Mouse (Mus musculus): ENCODE results near the gene Lrrc8a. TPM values are rescaled to one million over a fixed set of nuclear protein-coding genes. Genes with fewer than 3 reads are reported as not detected.

Lrrc8a gene
- total RNA-seq, 2 experiments from 2014 or later, result 53.7 to 59.5 TPM

- intact Hi-C loops (cut with DNase I), result no loop called here
- DNase-seq (ENCODE audit: low spot score in 2 of 2), result no peak
These were observed 45.7 kb downstream of the Lrrc8a start for GRCm38 (mm10) chr2:30283193-30283592.

GRCm38 (mm10) chr2:30285004-30285403 is 47.5 kb downstream of the Lrrc8a start:
- DNase-seq (ENCODE audit: low spot score in 2 of 2), result no peak
- intact Hi-C loops (cut with DNase I), result no loop called here

- intact Hi-C loops (cut with DNase I), result no loop called here
- peak; percentile 14 to 23 for DNase-seq (ENCODE audit: low spot score in 2 of 2)
These were observed 48.1 kb downstream of the Lrrc8a start for GRCm38 (mm10) chr2:30285416-30286181.

GRCm38 (mm10) chr2:30286192-30287026 is 48.9 kb downstream of the Lrrc8a start, which contains the start of the genes Dolk and Nup188:
Dolk (minus strand) TSS chr2:30286334.
Nup188 (plus strand) TSS chr2:30286397.
- intact Hi-C loops (cut with DNase I), result no loop called here
- DNase-seq (ENCODE audit: low spot score in 2 of 2), result peak; percentile 95 to 98

GRCm38 (mm10) chr2:30287027-30287373 is 49.5 kb downstream of the Lrrc8a start:
- intact Hi-C loops (cut with DNase I), result no loop called here
- DNase-seq (ENCODE audit: low spot score in 2 of 2), result peak; percentile 19 to 40

GRCm38 (mm10) chr2:30299525-30299924 is 62.0 kb downstream of the Lrrc8a start:
- no peak for DNase-seq (ENCODE audit: low spot score in 2 of 2)
- intact Hi-C loops (cut with DNase I), result no loop called here

GRCm38 (mm10) chr2:30299966-30300365 is 62.5 kb downstream of the Lrrc8a start:
- intact Hi-C loops (cut with DNase I), result no loop called here
- no peak for DNase-seq (ENCODE audit: low spot score in 2 of 2)

GRCm38 (mm10) chr2:30306087-30306486 is 68.6 kb downstream of the Lrrc8a start:
- DNase-seq (ENCODE audit: low spot score in 2 of 2), result no peak
- intact Hi-C loops (cut with DNase I), result no loop called here

GRCm38 (mm10) chr2:30309351-30309750 is 71.8 kb downstream of the Lrrc8a start:
- no peak for DNase-seq (ENCODE audit: low spot score in 2 of 2)
- intact Hi-C loops (cut with DNase I), result no loop called here

GRCm38 (mm10) chr2:30311481-30311880 is 74.0 kb downstream of the Lrrc8a start:
- intact Hi-C loops (cut with DNase I), result no loop called here
- no peak for DNase-seq (ENCODE audit: low spot score in 2 of 2)

Other genes starting within 250 kb of the Lrrc8a start
- 10 to 100 TPM; 42.6 to 47.8 TPM for gene Wdr34, start 188.8 kb upstream of the Lrrc8a start, total RNA-seq (2021)
- 100 to 1,000 TPM; 171 to 193 TPM for gene Set, start 180.3 kb upstream of the Lrrc8a start, total RNA-seq (2021)
- gene Pkn3, start 160.0 kb upstream of the Lrrc8a start, total RNA-seq (2021), result 1 to 10 TPM; 1.8 to 2.2 TPM
- 10 to 100 TPM; 13.0 to 14.1 TPM for gene Zdhhc12, start 144.1 kb upstream of the Lrrc8a start, total RNA-seq (2021)
- 100 to 1,000 TPM; 135 to 139 TPM for gene Zer1, start 113.1 kb upstream of the Lrrc8a start, total RNA-seq (2021)
- 10 to 100 TPM; 65.2 to 69.1 TPM for gene Tbc1d13, start 104.0 kb upstream of the Lrrc8a start, total RNA-seq (2021)
- 10 to 100 TPM; 23.0 to 27.5 TPM for gene Endog, start 66.2 kb upstream of the Lrrc8a start, total RNA-seq (2021)
- 10 to 100 TPM; 36.3 to 37.0 TPM for gene Spout1, start 59.3 kb upstream of the Lrrc8a start, total RNA-seq (2021)
- 10 to 100 TPM; 15.2 to 15.5 TPM for gene Kyat1, start 31.9 kb upstream of the Lrrc8a start, total RNA-seq (2021)
- 1 to 10 TPM; 7.2 to 9.7 TPM for gene Gm28035, start 2.9 kb downstream of the Lrrc8a start, total RNA-seq (2021)
- gene Phyhd1, start 28.5 kb downstream of the Lrrc8a start, total RNA-seq (2021), result 10 to 100 TPM; 14.1 to 25.7 TPM
- gene Gm28038, start 43.3 kb downstream of the Lrrc8a start, total RNA-seq (2021), result not detected
- 10 to 100 TPM; 25.8 to 29.2 TPM for gene Dolk, start 48.6 kb downstream of the Lrrc8a start, total RNA-seq (2021)
- 10 to 100 TPM; 20.2 to 20.9 TPM for gene Nup188, start 48.7 kb downstream of the Lrrc8a start, total RNA-seq (2021)
- gene Sh3glb2, start 121.6 kb downstream of the Lrrc8a start, total RNA-seq (2021), result 100 to 1,000 TPM; 276 to 278 TPM
- 100 to 1,000 TPM; 102 to 110 TPM for gene Miga2, start 126.5 kb downstream of the Lrrc8a start, total RNA-seq (2021)
- 10 to 100 TPM; 23.9 to 30.9 TPM for gene Dolpp1, start 154.5 kb downstream of the Lrrc8a start, total RNA-seq (2021)
- gene Crat, start 178.1 kb downstream of the Lrrc8a start, total RNA-seq (2021), result 10 to 100 TPM; 45.5 to 47.1 TPM
- 100 to 1,000 TPM; 143 to 147 TPM for gene Ptpa, start 178.3 kb downstream of the Lrrc8a start, total RNA-seq (2021)
- gene Ier5l, start 236.5 kb downstream of the Lrrc8a start, total RNA-seq (2021), result 10 to 100 TPM; 12.7 to 15.1 TPM